Mouse (Mus musculus): Measurements from ENCODE around the gene D130040H23Rik.

- no peak for TF ChIP-seq POLR2A (IDR thresholded peaks at IDR 0.05; ENCODE audit: borderline replicate concordance, extremely low read depth, insufficient read depth, insufficient read length, poor library complexity, severe bottlenecking)
- no peak for TF ChIP-seq CTCF (IDR thresholded peaks at IDR 0.05; ENCODE audit: borderline replicate concordance, extremely low read depth, insufficient read depth, insufficient read length)
These were observed 53.9 kb downstream of the D130040H23Rik start for GRCm38 (mm10) chr8:69324771-69325170.
